Mouse (Mus musculus): ENCODE measurements around the gene Cep170.

GRCm38 (mm10) chr1:176818147-176818546 lies 4.3 kb upstream of the Cep170 start:
- TF ChIP-seq POLR2A (IDR thresholded peaks at IDR 0.05; ENCODE audit: extremely low read depth, insufficient read depth, low read length), result no peak
- TF ChIP-seq CTCF (IDR thresholded peaks at IDR 0.05; ENCODE audit: extremely low read depth, insufficient read depth, low read length), result no peak

All from cortical plate, adult 2 months (tissue).